Mouse (Mus musculus) embryonic fibroblast, embryonic 13.5 days (primary cell): ENCODE results near the gene Eif2d.

Experiments used
- CTCF ChIP-seq: IDR thresholded peaks from 2 replicates; pipeline ENCODE4 v1.5.1; 2011; ENCODE audit warnings: mild to moderate bottlenecking, control low read depth, low read length, moderate library complexity, borderline replicate concordance; ENCODE audit not compliant: insufficient read depth
- POLR2A ChIP-seq: IDR thresholded peaks from 2 replicates; pipeline ENCODE4 v1.6.1; 2011; ENCODE audit warnings: low read depth, mild to moderate bottlenecking, control low read depth, low read length, moderate library complexity

GRCm38 (mm10) chr1:131146181-131146614, 6.8 kb upstream of the Eif2d start:
- TF ChIP-seq CTCF (no peak), POLR2A (no peak)
